Mouse (Mus musculus) heart, adult 2 months (tissue): ENCODE results near the gene Slc22a18. TPM values are rescaled to one million over a fixed set of nuclear protein-coding genes. Genes with fewer than 3 reads are reported as not detected.

Experiments used
- DNase-seq, 2 experiments: peaks; one replicate each; pipeline ENCODE4 v3.0.0; 2021
- H3K27ac ChIP-seq: fragments of 200-600 bp; 2 replicates; pipeline ENCODE4 v1.8.1; 2022
- H3K27me3 ChIP-seq: fragments of 200-500 bp; 2 replicates; pipeline ENCODE4 v1.6.1; 2012; ENCODE audit warnings: mild to moderate bottlenecking, low read length, inconsistent platforms, mixed read lengths; ENCODE audit not compliant: control insufficient read depth, insufficient read depth
- H3K36me3 ChIP-seq: fragments of 200-500 bp; 2 replicates; pipeline ENCODE4 v1.6.1; 2012; ENCODE audit warnings: low read length, inconsistent platforms; ENCODE audit not compliant: control insufficient read depth, insufficient read depth
- H3K4me1 ChIP-seq: fragments of 200-500 bp; 2 replicates; pipeline ENCODE4 v1.6.1; 2011; ENCODE audit warnings: low read length; ENCODE audit not compliant: control insufficient read depth, insufficient read depth
- H3K4me3 ChIP-seq: fragments of 200-600 bp; 2 replicates; pipeline ENCODE4 v1.8.1; 2022
- H3K79me2 ChIP-seq: fragments of 200-500 bp; replicated peaks from 2 replicates; pipeline ENCODE4 v1.6.1; 2012; ENCODE audit warnings: mild to moderate bottlenecking, inconsistent platforms, low read length, moderate library complexity, mixed read lengths; ENCODE audit not compliant: control insufficient read depth, insufficient read depth
- H3K9ac ChIP-seq: fragments of 200-500 bp; 2 replicates; pipeline ENCODE4 v1.6.1; 2012; ENCODE audit warnings: low read depth, mild to moderate bottlenecking, control low read depth, inconsistent platforms, low read length, mixed read lengths
- CTCF ChIP-seq: fragments of 200-600 bp; IDR thresholded peaks from 2 replicates; pipeline ENCODE4 v1.8.1; 2022; ENCODE audit warnings: antibody characterized with exemption, mild to moderate bottlenecking, moderate library complexity
- EP300 ChIP-seq: fragments of 200-500 bp; IDR thresholded peaks from 2 replicates; pipeline ENCODE4 v1.6.1; 2011; ENCODE audit warnings: low read depth, low read length, control low read depth; ENCODE audit not compliant: insufficient read depth
- POLR2A ChIP-seq: fragments of 200-500 bp; IDR thresholded peaks from 2 replicates; pipeline ENCODE4 v1.6.1; 2011; ENCODE audit warnings: mild to moderate bottlenecking, low read depth, low read length, control low read depth; ENCODE audit not compliant: insufficient read depth
- WGBS: fragments of 180-500 bp; shearing (Covaris S2); methylation state at CpG from one replicate; pipeline ENCODE4 v1.1.7; 2018; 5-methylcytosine and 5-hydroxymethylcytosine counted together
- intact Hi-C: fragments of 180-260 bp; cut with DNase I; formaldehyde crosslinking; loops from one replicate; pipeline ENCODE4 v1.15.1; 2025
- polyA plus RNA-seq: library from polyadenylated mRNA; depleted of rRNA; stranded (reverse); fragments of >200 nt; gene quantifications from 2 replicates; pipeline ENCODE4 v1.2.3, GENCODE M21; 2012
- total RNA-seq, 2 experiments: library from RNA; stranded (reverse); gene quantifications; 2 replicates each; pipeline ENCODE4 v1.2.3; 2021

Slc22a18 gene
- total and polyA plus RNA-seq, 3 experiments = 0.36 to 2.5 (median 0.42) TPM

- H3K36me3 ChIP-seq = no peaks in the 10 kb centered on the region
- DNase-seq = no peak
- H3K27ac ChIP-seq = no peak overlapping the region
- peaks cover 7% of the 10 kb centered on the region for H3K27me3 ChIP-seq
- H3K9ac ChIP-seq = no peak overlapping the region
- H3K4me1 ChIP-seq = peaks cover 2% of the 10 kb centered on the region
- 67% methylated on average over 7 of the region's 7 CpGs for WGBS
- no peak overlapping the region for H3K4me3 ChIP-seq
- no peak for TF ChIP-seq POLR2A
- TF ChIP-seq CTCF = no peak
- no peak for TF ChIP-seq EP300
- no peaks in the 10 kb centered on the region for H3K79me2 ChIP-seq
- intact Hi-C loops = loop anchor here (1.0 to 5.0 kb wide), 2 partner anchors 26 to 34 kb away; partner anchors contain the start of gene Slc22a18
These were observed 32.7 kb downstream of the Slc22a18 start for GRCm38 (mm10) chr7:143506271-143506670.

GRCm38 (mm10) chr7:143506675-143507074, 33.1 kb downstream of the Slc22a18 start:
- peaks cover 2% of the 10 kb centered on the region for H3K4me1 ChIP-seq
- no peaks in the 10 kb centered on the region for H3K79me2 ChIP-seq
- no peak overlapping the region for H3K27ac ChIP-seq
- 23% methylated on average over 7 of the region's 7 CpGs for WGBS
- no peak overlapping the region for H3K9ac ChIP-seq
- DNase-seq = peak; percentile 28 to 46
- intact Hi-C loops = loop anchor here (1.0 to 5.0 kb wide), 2 partner anchors 26 to 34 kb away; partner anchors contain the start of gene Slc22a18
- no peak overlapping the region for H3K4me3 ChIP-seq
- peaks cover 7% of the 10 kb centered on the region for H3K27me3 ChIP-seq
- TF ChIP-seq EP300 (no peak), CTCF (peak; percentile 88)
- H3K36me3 ChIP-seq = no peaks in the 10 kb centered on the region

DNA sequence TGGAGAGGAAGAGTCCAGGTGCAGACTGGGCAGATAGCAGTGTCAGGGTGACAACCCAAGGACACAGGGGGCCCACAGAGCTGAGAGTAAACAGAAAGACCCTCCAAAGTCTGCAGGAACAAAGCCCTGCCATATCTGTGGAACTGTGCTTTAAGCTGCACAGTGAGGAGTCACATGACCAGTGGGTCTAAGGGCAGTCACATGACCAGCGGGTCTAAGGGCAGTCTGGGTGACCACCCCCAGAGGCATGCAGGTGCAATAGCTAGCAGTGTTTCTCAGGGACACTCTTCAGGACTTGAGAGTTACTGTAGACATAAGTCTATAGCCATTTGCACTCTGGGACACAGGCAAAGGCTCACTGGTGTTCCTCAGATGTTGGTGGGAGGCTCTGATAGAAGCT, 36.0 kb downstream of the Slc22a18 start:
- 71% methylated on average over 1 of the region's 1 CpGs for WGBS
- Histone ChIP-seq H3K4me1 (no peaks in the 10 kb centered on the region), H3K36me3 (no peaks in the 10 kb centered on the region), H3K9ac (no peak overlapping the region), H3K4me3 (no peak overlapping the region), H3K27me3 (no peaks in the 10 kb centered on the region), H3K79me2 (no peaks in the 10 kb centered on the region), H3K27ac (no peak overlapping the region)
- no peak for TF ChIP-seq POLR2A
- DNase-seq = no peak
- intact Hi-C loops = loop anchor here (5.0 kb wide), 1 partner anchor 37 kb away; the partner anchor contains the start of gene Slc22a18

GRCm38 (mm10) chr7:143510593-143511334, 37.2 kb downstream of the Slc22a18 start:
- 69% methylated on average over 3 of the region's 3 CpGs for WGBS

GRCm38 (mm10) chr7:143511335-143511712, 37.8 kb downstream of the Slc22a18 start:
- intact Hi-C loops = no loop called here
- H3K79me2 ChIP-seq = no peaks in the 10 kb centered on the region

More at GRCm38 (mm10) chr7:143510593-143511334, 37.2 kb downstream of the Slc22a18 start:
- no peak overlapping the region for H3K27ac ChIP-seq
- intact Hi-C loops = no loop called here
- H3K27me3 ChIP-seq = no peaks in the 10 kb centered on the region
- no peaks in the 10 kb centered on the region for H3K4me1 ChIP-seq
- no peak for TF ChIP-seq CTCF
- TF ChIP-seq POLR2A = no peak
- TF ChIP-seq EP300 = no peak
- no peak overlapping the region for H3K4me3 ChIP-seq
- no peaks in the 10 kb centered on the region for H3K36me3 ChIP-seq
- no peaks in the 10 kb centered on the region for H3K79me2 ChIP-seq
- H3K9ac ChIP-seq = no peak overlapping the region
- no peak for DNase-seq

DNA sequence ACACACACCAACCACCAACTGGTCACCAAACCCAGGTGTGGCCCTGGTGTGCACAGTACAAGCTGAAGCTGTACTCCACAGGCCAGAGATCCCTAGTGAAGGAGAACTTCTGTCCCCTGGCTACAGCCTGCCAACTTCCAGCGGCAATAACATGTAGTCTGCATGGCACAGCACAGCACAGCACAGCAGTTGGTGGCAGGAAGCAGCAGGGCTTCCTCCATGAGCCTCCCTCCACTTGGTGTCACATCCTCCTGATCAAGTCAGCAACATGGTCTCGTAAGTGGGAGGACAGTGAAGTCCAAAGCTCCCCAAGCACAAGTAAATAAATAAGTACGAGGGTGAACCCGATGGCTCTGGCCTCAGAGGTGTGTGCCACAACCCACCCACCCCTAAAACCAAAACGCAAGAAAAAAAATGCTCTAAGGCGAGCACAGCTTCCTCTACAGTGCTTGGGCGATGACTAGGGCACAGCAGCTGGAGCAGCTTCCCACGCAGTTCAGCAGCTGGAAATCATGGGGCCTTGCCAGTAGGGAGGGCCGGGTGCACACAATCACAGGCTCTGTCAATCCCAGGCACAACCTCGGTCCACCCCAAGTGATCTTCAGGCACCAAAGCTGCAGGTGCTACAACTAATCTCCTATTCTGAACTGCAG, 40.4 kb downstream of the Slc22a18 start:
- 67% methylated on average over 10 of the region's 10 CpGs for WGBS
- no peaks in the 10 kb centered on the region for H3K4me1 ChIP-seq
- H3K79me2 ChIP-seq = no peaks in the 10 kb centered on the region

More at GRCm38 (mm10) chr7:143511335-143511712, 37.8 kb downstream of the Slc22a18 start:
- Histone ChIP-seq H3K27ac (no peak overlapping the region), H3K4me3 (no peak overlapping the region), H3K4me1 (no peaks in the 10 kb centered on the region), H3K27me3 (no peaks in the 10 kb centered on the region), H3K36me3 (no peaks in the 10 kb centered on the region), H3K9ac (no peak overlapping the region)
- TF ChIP-seq CTCF (no peak), EP300 (no peak), POLR2A (no peak)
- DNase-seq = no peak

More for the DNA sequence above, 40.4 kb downstream of the Slc22a18 start:
- H3K27me3 ChIP-seq = no peaks in the 10 kb centered on the region
- H3K9ac ChIP-seq = no peak overlapping the region
- H3K27ac ChIP-seq = no peak overlapping the region
- peak; percentile 61 to 66 for DNase-seq
- TF ChIP-seq CTCF = no peak
- no peak for TF ChIP-seq POLR2A
- TF ChIP-seq EP300 = 0 out of 2 replicates have a peak, but pooled peaks have one; percentile 36
- H3K36me3 ChIP-seq = no peaks in the 10 kb centered on the region
- intact Hi-C loops = no loop called here
- no peak overlapping the region for H3K4me3 ChIP-seq
